Mouse (Mus musculus): ENCODE measurements around the gene Ncdn. TPM values are rescaled to one million over a fixed set of nuclear protein-coding genes. Genes with fewer than 3 reads are reported as not detected.

Gene Ncdn
- total and polyA plus RNA-seq, 2 experiments from 2014 or later: 186 to 393 TPM

DNA sequence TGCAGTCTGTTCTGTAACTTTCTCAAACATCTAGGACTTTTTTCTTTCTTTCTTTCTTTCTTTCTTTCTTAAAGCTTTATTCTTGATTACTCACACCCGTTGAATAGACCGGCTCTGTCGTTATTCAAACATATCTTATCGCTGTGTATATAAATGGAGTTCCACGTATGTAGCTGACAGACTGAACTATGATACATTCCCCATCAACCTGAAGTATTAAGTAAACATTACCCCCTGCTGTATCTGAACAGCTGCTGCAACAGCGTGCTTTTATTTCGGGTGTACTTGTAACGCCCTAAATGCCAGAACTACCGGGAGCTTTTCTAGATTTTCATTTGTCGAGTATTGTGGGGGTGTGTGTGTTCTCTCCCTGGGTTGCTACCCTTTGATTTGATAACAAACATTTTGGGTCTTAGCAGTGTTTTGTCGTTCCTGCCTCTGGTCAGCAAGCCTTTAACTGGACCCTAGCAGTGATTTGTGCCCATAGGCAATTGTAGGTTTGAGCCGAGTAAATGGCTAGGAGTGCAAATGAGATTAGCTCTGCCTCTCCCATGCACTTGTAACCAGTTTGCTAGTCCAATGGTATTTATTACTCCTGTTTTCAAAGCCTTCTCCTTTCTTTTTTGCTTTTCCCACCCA, 1.6 kb upstream of the Ncdn start:
- H3K4me1 ChIP-seq (ENCODE audit: insufficient read depth, low read length): peaks cover 15% of the 10 kb centered on the region; the same call in 1 of the 2 replicates
- H3K36me3 ChIP-seq (ENCODE audit: insufficient read depth, low read length): peaks cover 9% of the 10 kb centered on the region
- no peak for TF ChIP-seq CTCF (IDR thresholded peaks at IDR 0.05)
- ATAC-seq (ENCODE audit: low FRiP score) (no peak), DNase-seq (ENCODE audit: low spot score) (no peak)
- H3K4me3 ChIP-seq (ENCODE audit: low read depth, low read length): peak overlapping the region; percentile 94
- no peaks in the 10 kb centered on the region for H3K27me3 ChIP-seq (ENCODE audit: insufficient read depth, low read length)
- whole genome bisulfite sequencing: 40% methylated on average over 12 of the region's 12 CpGs
- H3K4me2 ChIP-seq (ENCODE audit: low read depth, low read length, poor library complexity, severe bottlenecking): peak overlapping the region; percentile 94
- no peak overlapping the region for H3K9ac ChIP-seq (replicated peaks; ENCODE audit: low read length, poor library complexity, severe bottlenecking)
- no peaks in the 10 kb centered on the region for H3K9me3 ChIP-seq (ENCODE audit: low read length)
- H3K27ac ChIP-seq (ENCODE audit: low read depth, low read length): no peak overlapping the region

DNA sequence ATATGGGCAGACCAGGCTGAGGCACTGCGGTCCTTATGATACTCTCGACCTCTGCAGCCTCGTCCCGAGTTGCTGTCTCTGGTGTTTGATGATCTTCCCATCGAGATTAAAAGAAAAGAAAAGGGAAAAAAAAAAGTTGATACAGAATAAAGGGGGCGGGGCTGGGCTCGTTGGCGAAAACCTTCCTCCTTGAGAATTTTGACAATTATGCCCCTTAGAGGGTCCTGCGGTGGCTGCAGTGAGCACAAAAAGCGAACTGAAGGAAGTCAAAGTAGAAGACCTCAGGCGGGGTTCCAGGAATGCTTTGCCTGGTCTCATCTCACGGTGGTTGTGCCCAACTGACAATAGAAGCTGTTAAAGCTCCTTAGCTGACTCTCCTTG, 983 bp upstream of the Ncdn start:
- peaks cover 13% of the 10 kb centered on the region for H3K36me3 ChIP-seq (ENCODE audit: insufficient read depth, low read length)
- peak overlapping the region; percentile 95 for H3K9ac ChIP-seq (replicated peaks; ENCODE audit: low read length, poor library complexity, severe bottlenecking)
- H3K9me3 ChIP-seq (ENCODE audit: low read length): no peaks in the 10 kb centered on the region
- peak overlapping the region; percentile 97 for H3K27ac ChIP-seq (ENCODE audit: low read depth, low read length)
- H3K4me3 ChIP-seq (ENCODE audit: low read depth, low read length): peak overlapping the region; percentile 94
- H3K4me1 ChIP-seq (ENCODE audit: insufficient read depth, low read length): peaks cover 15% of the 10 kb centered on the region; the same call in 1 of the 2 replicates
- no peak for TF ChIP-seq CTCF (IDR thresholded peaks at IDR 0.05)
- 1% methylated on average over 12 of the region's 12 CpGs for WGBS
- ATAC-seq (ENCODE audit: low FRiP score): no peak
- no peaks in the 10 kb centered on the region for H3K27me3 ChIP-seq (ENCODE audit: insufficient read depth, low read length)
- peak overlapping the region; percentile 94 for H3K4me2 ChIP-seq (ENCODE audit: low read depth, low read length, poor library complexity, severe bottlenecking)
- no peak for DNase-seq (ENCODE audit: low spot score)

DNA sequence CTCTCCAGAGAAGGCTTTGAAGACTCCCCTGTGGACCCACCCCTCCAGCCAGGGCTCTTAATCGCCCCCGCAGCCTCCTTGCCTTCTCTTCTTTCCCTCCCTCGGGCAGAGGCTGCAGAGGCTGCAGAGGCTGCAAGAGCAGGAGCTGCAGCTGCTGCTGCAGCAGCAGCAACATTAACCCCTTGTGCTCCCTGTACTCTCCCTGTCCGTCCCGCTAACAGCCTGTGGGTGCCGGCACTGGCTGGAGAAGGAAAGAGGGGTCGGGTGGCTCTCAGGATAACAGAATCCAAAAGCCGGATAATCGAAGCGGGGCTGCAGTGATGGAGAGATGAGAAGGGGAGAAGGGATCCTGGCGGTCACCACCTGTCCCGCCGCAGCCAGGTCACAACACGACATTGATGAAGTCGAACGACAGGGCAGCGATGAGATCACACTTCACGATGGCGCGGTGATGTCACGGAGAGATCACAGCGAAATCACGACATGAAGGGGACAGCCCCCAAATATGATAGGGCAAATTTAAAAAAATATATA, 563 bp downstream of the Ncdn start:
- WGBS: 0% methylated on average over 23 of the region's 23 CpGs
- Histone ChIP-seq H3K4me2 (ENCODE audit: low read depth, low read length, poor library complexity, severe bottlenecking) (peak overlapping the region; percentile 94), H3K27me3 (ENCODE audit: insufficient read depth, low read length) (no peaks in the 10 kb centered on the region), H3K9me3 (ENCODE audit: low read length) (no peaks in the 10 kb centered on the region), H3K27ac (ENCODE audit: low read depth, low read length) (peak overlapping the region; percentile 97), H3K9ac (replicated peaks; ENCODE audit: low read length, poor library complexity, severe bottlenecking) (peak overlapping the region; percentile 95), H3K4me1 (ENCODE audit: insufficient read depth, low read length) (peaks cover 15% of the 10 kb centered on the region; the same call in 1 of the 2 replicates), H3K4me3 (ENCODE audit: low read depth, low read length) (peak overlapping the region; percentile 94), H3K36me3 (ENCODE audit: insufficient read depth, low read length) (peaks cover 23% of the 10 kb centered on the region)
- no peak for TF ChIP-seq CTCF (IDR thresholded peaks at IDR 0.05)
- DNase-seq (ENCODE audit: low spot score) (peak; percentile 57), ATAC-seq (ENCODE audit: low FRiP score) (0 out of 2 replicates have a peak, but pooled peaks have one; percentile 4)

DNA sequence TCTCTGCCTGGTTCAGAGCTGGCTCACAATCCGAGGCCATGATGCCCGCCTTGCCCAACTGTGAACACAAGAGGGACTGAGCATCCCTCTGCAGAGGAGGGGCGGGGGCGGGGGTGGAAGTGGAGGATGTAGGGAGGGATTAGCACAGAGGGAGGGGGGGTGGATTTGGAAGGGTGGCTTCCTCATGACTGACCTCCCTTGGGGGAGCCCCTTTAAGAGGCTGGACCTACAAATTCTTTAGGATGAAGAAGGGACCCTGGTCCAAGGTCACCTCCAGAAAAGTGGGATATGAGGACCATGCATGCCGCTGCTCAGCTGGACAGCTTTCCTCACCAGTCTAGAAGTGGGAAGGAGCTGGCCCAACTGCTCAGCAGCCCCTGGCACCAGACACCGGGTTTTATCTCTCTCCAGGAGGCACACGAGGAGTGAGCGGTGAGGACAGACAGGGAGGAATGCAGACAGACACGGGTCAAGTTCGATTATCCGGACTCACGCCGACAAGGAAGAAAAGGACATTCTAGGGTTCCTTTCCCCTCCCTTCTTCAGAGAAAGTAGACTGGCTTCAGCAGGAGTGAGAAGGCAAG, 1.1 kb downstream of the Ncdn start:
- Histone ChIP-seq H3K27ac (ENCODE audit: low read depth, low read length) (peak overlapping the region; percentile 97; the same call in 1 of the 2 replicates), H3K4me1 (ENCODE audit: insufficient read depth, low read length) (peaks cover 15% of the 10 kb centered on the region; the same call in 1 of the 2 replicates), H3K4me2 (ENCODE audit: low read depth, low read length, poor library complexity, severe bottlenecking) (peak overlapping the region; percentile 94), H3K36me3 (ENCODE audit: insufficient read depth, low read length) (peaks cover 25% of the 10 kb centered on the region), H3K9ac (replicated peaks; ENCODE audit: low read length, poor library complexity, severe bottlenecking) (peak overlapping the region; percentile 95), H3K9me3 (ENCODE audit: low read length) (no peaks in the 10 kb centered on the region), H3K4me3 (ENCODE audit: low read depth, low read length) (peak overlapping the region; percentile 94), H3K27me3 (ENCODE audit: insufficient read depth, low read length) (no peaks in the 10 kb centered on the region)
- no peak for ATAC-seq (ENCODE audit: low FRiP score)
- peak; percentile 43 for DNase-seq (ENCODE audit: low spot score)
- 3% methylated on average over 13 of the region's 13 CpGs for WGBS
- TF ChIP-seq CTCF (IDR thresholded peaks at IDR 0.05): peak; percentile 43

DNA sequence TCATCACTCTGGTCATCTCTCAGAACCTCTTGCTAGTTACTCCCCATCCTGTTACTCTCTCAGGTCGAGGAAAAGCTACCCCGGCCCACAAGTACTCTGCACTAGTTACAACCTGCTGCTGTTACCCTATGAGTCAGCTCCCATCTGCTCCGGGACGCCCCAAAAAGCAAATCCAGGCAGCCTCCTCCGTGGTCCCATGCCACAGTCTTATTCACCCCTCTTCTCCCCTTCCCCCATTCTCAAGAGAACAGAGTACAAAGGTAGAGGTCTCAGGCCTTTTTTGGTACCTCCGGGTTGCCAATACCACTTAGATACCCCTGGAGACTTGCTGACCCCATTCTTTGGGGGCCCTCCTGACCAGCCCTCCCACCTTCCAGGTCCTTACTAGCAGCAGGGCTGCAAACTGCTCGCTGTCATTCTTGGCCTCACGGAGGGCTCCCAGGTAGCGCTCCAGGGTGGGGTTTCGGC, 1.6 kb downstream of the Ncdn start:
- TF ChIP-seq CTCF (IDR thresholded peaks at IDR 0.05): no peak
- Histone ChIP-seq H3K27ac (ENCODE audit: low read depth, low read length) (no peak overlapping the region), H3K4me1 (ENCODE audit: insufficient read depth, low read length) (peaks cover 15% of the 10 kb centered on the region; the same call in 1 of the 2 replicates), H3K4me3 (ENCODE audit: low read depth, low read length) (peak overlapping the region; percentile 94), H3K27me3 (ENCODE audit: insufficient read depth, low read length) (no peaks in the 10 kb centered on the region), H3K4me2 (ENCODE audit: low read depth, low read length, poor library complexity, severe bottlenecking) (peak overlapping the region; percentile 94), H3K36me3 (ENCODE audit: insufficient read depth, low read length) (peaks cover 30% of the 10 kb centered on the region), H3K9ac (replicated peaks; ENCODE audit: low read length, poor library complexity, severe bottlenecking) (peak overlapping the region; percentile 95), H3K9me3 (ENCODE audit: low read length) (no peaks in the 10 kb centered on the region)
- 42% methylated on average over 10 of the region's 10 CpGs for whole genome bisulfite sequencing
- DNase-seq (ENCODE audit: low spot score): no peak
- no peak for ATAC-seq (ENCODE audit: low FRiP score)

Measured in midbrain, postnatal 0 days (tissue).